Mouse (Mus musculus) liver, embryonic 14.5 days (tissue): ENCODE results near the gene C2cd2l.

Source experiments
- CTCF ChIP-seq: IDR thresholded peaks from 2 replicates; pipeline ENCODE4 v1.5.1; 2016; ENCODE audit warnings: antibody characterized with exemption, low read depth, control low read depth
- EP300 ChIP-seq: IDR thresholded peaks from 2 replicates; pipeline ENCODE4 v1.6.1; 2016; ENCODE audit warnings: antibody characterized with exemption, low read depth

DNA sequence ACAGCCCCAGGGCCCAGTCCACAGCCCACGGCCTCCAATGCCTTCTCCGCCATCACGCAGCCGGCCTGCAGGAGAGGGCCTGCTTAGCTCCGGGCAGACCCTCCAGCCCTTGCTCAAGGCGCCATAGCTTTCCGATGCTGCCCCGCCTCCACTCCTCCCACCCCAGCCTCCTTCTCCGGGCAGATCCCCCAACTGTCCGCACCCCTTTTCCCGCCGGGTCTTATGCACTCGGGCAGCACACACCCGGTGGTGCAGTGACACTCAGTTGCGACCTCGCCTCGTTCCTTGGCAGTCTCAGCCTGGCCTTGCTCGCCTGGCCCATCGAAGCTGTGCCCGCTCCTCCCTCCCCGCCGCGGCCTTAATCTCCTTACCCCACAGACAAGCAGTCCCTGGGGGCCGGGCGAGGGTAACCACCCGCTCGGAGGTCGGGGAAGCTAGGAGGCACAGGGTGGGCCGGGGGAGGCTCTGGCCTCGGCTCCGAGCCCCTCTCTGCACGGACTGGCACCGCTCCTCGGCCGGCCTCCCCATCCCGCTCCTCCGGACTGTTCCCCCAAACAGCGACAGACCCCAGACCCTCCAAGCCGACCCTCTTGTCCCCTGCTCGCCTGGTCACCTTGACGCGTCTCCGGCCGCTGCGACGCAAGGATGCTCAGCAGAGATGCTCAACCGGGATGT is 32.5 kb downstream of the C2cd2l start:
- TF ChIP-seq CTCF (no peak), EP300 (no peak)
